Mouse (Mus musculus): Measurements from ENCODE around the gene Elp1.

The Elp1 gene

GRCm38 (mm10) chr4:56702234-56702633 lies 99.9 kb downstream of the Elp1 start:
- in situ Hi-C loops (cut with MboI, MseI) = no loop called here

All from T-helper 1 cell (primary cell).